Mouse (Mus musculus) skeletal muscle tissue, adult 2 months (tissue): ENCODE data around the gene Igflr1.

Experiments
- DNase-seq: peaks from one replicate; pipeline ENCODE4 v3.0.0-alpha.2; 2012; ENCODE audit warnings: low read depth, low spot score

Igflr1 gene

GRCm38 (mm10) chr7:30588676-30589434 is 23.6 kb downstream of the Igflr1 start, which contains the start of gene Kmt2b:
Kmt2b (minus strand) TSS chr7:30588726.
- DNase-seq, result peak; percentile 97

GRCm38 (mm10) chr7:30589435-30590301 is 24.4 kb downstream of the Igflr1 start:
- DNase-seq, result peak; percentile 55

- no peak for DNase-seq
Measured at GRCm38 (mm10) chr7:30590927-30591604, 25.8 kb downstream of the Igflr1 start.

GRCm38 (mm10) chr7:30591605-30591951 is 26.4 kb downstream of the Igflr1 start:
- DNase-seq, result no peak

- DNase-seq, result no peak
Measured at GRCm38 (mm10) chr7:30592772-30593423, 27.7 kb downstream of the Igflr1 start.

- no peak for DNase-seq
Measured at GRCm38 (mm10) chr7:30593579-30594509, 28.6 kb downstream of the Igflr1 start.

- no peak for DNase-seq
Measured at GRCm38 (mm10) chr7:30594510-30595024, 29.3 kb downstream of the Igflr1 start.

GRCm38 (mm10) chr7:30596093-30596492 is 30.9 kb downstream of the Igflr1 start:
- no peak for DNase-seq

- no peak for DNase-seq
Measured at GRCm38 (mm10) chr7:30596811-30597210, 31.6 kb downstream of the Igflr1 start.

- DNase-seq, result no peak
Measured at GRCm38 (mm10) chr7:30598786-30599185, 33.6 kb downstream of the Igflr1 start, which contains the start of gene Zbtb32. Zbtb32 (minus strand) TSS chr7:30598909.

- peak; percentile 82 for DNase-seq
Measured at GRCm38 (mm10) chr7:30599933-30600353, 34.7 kb downstream of the Igflr1 start.

- no peak for DNase-seq
Measured at GRCm38 (mm10) chr7:30600651-30601050, 35.4 kb downstream of the Igflr1 start.

- DNase-seq, result no peak
Measured at GRCm38 (mm10) chr7:30602583-30602982, 37.4 kb downstream of the Igflr1 start.

- no peak for DNase-seq
Measured at GRCm38 (mm10) chr7:30604424-30604823, 39.2 kb downstream of the Igflr1 start.

GRCm38 (mm10) chr7:30604944-30605343 is 39.7 kb downstream of the Igflr1 start:
- no peak for DNase-seq

- no peak for DNase-seq
Measured at GRCm38 (mm10) chr7:30607706-30608309, 42.6 kb downstream of the Igflr1 start.

- no peak for DNase-seq
Measured at GRCm38 (mm10) chr7:30608476-30608875, 43.2 kb downstream of the Igflr1 start.

- no peak for DNase-seq
Measured at GRCm38 (mm10) chr7:30610043-30610442, 44.8 kb downstream of the Igflr1 start.

GRCm38 (mm10) chr7:30612654-30613402 is 47.6 kb downstream of the Igflr1 start, which contains the start of gene Upk1a:
Upk1a (minus strand) TSS chr7:30612847.
- no peak for DNase-seq
